Mouse (Mus musculus) G1E (cell line): ENCODE measurements around the gene Olfr20.

Experiments
- CTCF ChIP-seq: IDR thresholded peaks from 2 replicates; pipeline ENCODE4 v1.5.1; 2012; ENCODE audit warnings: low read depth, low read length, inconsistent platforms, mixed read lengths
- GATA1 ChIP-seq: IDR thresholded peaks from 2 replicates; pipeline ENCODE4 v1.6.1; 2012; ENCODE audit warnings: borderline replicate concordance, low read length, inconsistent platforms, mixed read lengths
- POLR2AphosphoS5 ChIP-seq: IDR thresholded peaks from 2 replicates; pipeline ENCODE4 v1.6.1; 2012; ENCODE audit warnings: low read depth, low read length, inconsistent platforms; ENCODE audit not compliant: insufficient replicate concordance
- TAL1 ChIP-seq: conservative IDR thresholded peaks from 2 replicates; pipeline ENCODE4 v1.6.1; 2012; ENCODE audit warnings: low read depth, low read length, inconsistent platforms, mixed read lengths

DNA sequence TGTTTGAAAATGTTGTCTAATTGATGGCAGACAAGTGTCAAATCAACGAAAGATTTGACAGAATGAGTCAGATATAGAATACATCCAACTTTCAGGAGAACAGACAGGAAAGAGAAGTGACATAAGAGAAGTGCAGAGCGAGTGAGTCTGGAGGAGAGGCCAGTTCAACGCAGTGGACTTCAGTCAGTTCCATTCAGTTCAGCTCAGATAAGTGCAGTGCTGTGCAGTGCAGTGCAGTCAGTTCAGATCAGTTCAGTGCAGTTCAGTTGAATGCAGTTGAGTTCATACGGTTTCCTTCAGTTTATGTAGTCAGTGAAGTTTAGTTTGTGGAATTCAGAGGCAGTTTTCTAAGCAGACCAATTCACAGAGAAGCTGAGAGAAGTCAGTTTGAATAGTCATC lies 13.7 kb upstream of the Olfr20 start:
- TF ChIP-seq CTCF (no peak), TAL1 (no peak), POLR2AphosphoS5 (no peak), GATA1 (no peak)
